Comparison of ENCODE assay signal across 15 mouse cellular contexts in the genomic region with DNA sequence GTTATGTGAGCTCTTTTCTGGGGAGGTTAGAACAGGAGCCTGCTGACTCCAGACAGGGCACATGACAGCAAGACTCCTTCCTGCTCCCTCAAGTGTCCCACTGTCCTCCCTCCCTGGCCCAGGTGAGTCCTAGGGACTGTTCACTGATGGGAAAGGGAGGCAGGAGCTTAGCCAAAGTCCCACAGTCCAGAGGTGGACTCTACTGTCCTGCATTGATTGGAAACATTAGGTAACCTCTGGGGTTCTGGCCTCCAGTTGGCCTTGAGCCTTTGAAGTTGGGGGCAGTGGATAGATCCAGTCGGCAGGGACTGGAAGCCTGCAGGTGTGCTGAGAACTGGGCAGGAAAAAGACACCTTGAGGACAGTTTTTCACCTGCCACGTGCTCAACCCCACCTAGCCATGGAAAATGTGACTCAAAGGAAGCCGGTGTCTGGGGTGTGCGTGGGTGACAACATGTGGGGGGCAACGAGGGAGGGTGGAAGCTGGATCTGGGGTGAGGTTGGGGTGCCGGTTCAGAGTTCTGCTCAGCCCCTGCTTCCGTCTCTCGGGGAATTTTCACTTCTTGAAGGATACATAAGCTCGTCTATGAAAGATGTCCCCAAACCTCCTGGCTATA. TPM values are rescaled to one million over a fixed set of nuclear protein-coding genes. Genes with fewer than 3 reads are reported as not detected.
A peak's percentile ranks its signal among the peaks of the same experiment; 100 is the strongest.
DNase-seq lines count a peak whose midpoint lies in the region; ATAC-seq lines count a peak whose summit lies in the region.
"Had no signal": no experiment of that assay in that cellular context is flagged by ENCODE, and none has a peak within 500 bp of the region (broad histone marks: within the 10 kb centered on the region; RNA-seq: fewer than 3 reads in every experiment).

No protein-coding gene starts in this region.

- WGBS in hindbrain, embryonic 13.5 days = 80% methylated on average over 9 of the region's 9 CpGs
- 79% methylated on average over 9 of the region's 9 CpGs for WGBS in hindbrain, embryonic 12.5 days
- WGBS in neural tube, embryonic 15.5 days = 79% methylated on average over 9 of the region's 9 CpGs

- H3K4me3 ChIP-seq in hindbrain, embryonic 13.5 days = no peak overlapping the region
- no peak overlapping the region for H3K4me3 ChIP-seq in hindbrain, embryonic 12.5 days
- no peak overlapping the region for H3K4me3 ChIP-seq in neural tube, embryonic 15.5 days (replicated peaks)
- H3K4me3 ChIP-seq: embryonic facial prominence, embryonic 13.5 days; heart, embryonic 13.5 days; limb, embryonic 15.5 days; neural tube, embryonic 12.5 days had no signal

- peak; percentile 13 for DNase-seq in urinary bladder, adult 2 months (ENCODE audit: low spot score)
- DNase-seq in urinary bladder, postnatal 14 days (ENCODE audit: low spot score) = no peak
- no peak for DNase-seq in heart, postnatal 14 days
- DNase-seq in gastrocnemius, postnatal 14 days = no peak
- DNase-seq in right cerebral cortex, postnatal 14 days = no peak
- DNase-seq: adrenal gland, adult 8-10 months; kidney, adult 2 months had no signal

- no peak for ATAC-seq in hindbrain, embryonic 13.5 days (ENCODE audit: low FRiP score)
- no peak for ATAC-seq in hindbrain, embryonic 12.5 days (ENCODE audit: low FRiP score)
- no peak for ATAC-seq in neural tube, embryonic 15.5 days (ENCODE audit: low FRiP score)
- ATAC-seq: forebrain, embryonic 14.5 days had no signal

- no peaks in the 10 kb centered on the region for H3K27me3 ChIP-seq in hindbrain, embryonic 13.5 days
- H3K27me3 ChIP-seq in hindbrain, embryonic 12.5 days = peaks cover 3% of the 10 kb centered on the region; the same call in 1 of the 2 replicates
- no peaks in the 10 kb centered on the region for H3K27me3 ChIP-seq in neural tube, embryonic 15.5 days (replicated peaks)
- H3K27me3 ChIP-seq: embryonic facial prominence, embryonic 13.5 days; limb, embryonic 15.5 days; neural tube, embryonic 12.5 days had no signal

- 0 out of 2 replicates have a peak overlapping the region, but pooled peaks have one; percentile 10 for H3K27ac ChIP-seq in hindbrain, embryonic 13.5 days
- no peak overlapping the region for H3K27ac ChIP-seq in hindbrain, embryonic 12.5 days
- H3K27ac ChIP-seq in neural tube, embryonic 15.5 days (replicated peaks) = peak overlapping the region; percentile 74
- H3K27ac ChIP-seq: embryonic facial prominence, embryonic 13.5 days; heart, embryonic 13.5 days; limb, embryonic 15.5 days; neural tube, embryonic 12.5 days had no signal

- no peaks in the 10 kb centered on the region for H3K36me3 ChIP-seq in hindbrain, embryonic 13.5 days
- H3K36me3 ChIP-seq in hindbrain, embryonic 12.5 days = no peaks in the 10 kb centered on the region
- no peaks in the 10 kb centered on the region for H3K36me3 ChIP-seq in neural tube, embryonic 15.5 days
- H3K36me3 ChIP-seq: embryonic facial prominence, embryonic 13.5 days; heart, embryonic 13.5 days; limb, embryonic 15.5 days; neural tube, embryonic 12.5 days had no signal

- peaks cover 20% of the 10 kb centered on the region; the same call in 1 of the 2 replicates for H3K4me1 ChIP-seq in hindbrain, embryonic 13.5 days (replicated peaks)
- peaks cover 5% of the 10 kb centered on the region; the same call in 1 of the 2 replicates for H3K4me1 ChIP-seq in hindbrain, embryonic 12.5 days
- no peaks in the 10 kb centered on the region for H3K4me1 ChIP-seq in neural tube, embryonic 15.5 days

- no peak overlapping the region for H3K4me2 ChIP-seq in hindbrain, embryonic 13.5 days
- H3K4me2 ChIP-seq in hindbrain, embryonic 12.5 days (replicated peaks) = no peak overlapping the region
- H3K4me2 ChIP-seq in neural tube, embryonic 15.5 days = no peak overlapping the region
- H3K4me2 ChIP-seq: embryonic facial prominence, embryonic 13.5 days; heart, embryonic 13.5 days; limb, embryonic 15.5 days; neural tube, embryonic 12.5 days had no signal

- intact Hi-C loops in heart, postnatal 14 days (cut with DNase I) = no loop called here
- intact Hi-C loops in gastrocnemius, postnatal 14 days (cut with DNase I; ENCODE audit: low total_unique reads) = no loop called here

- H3K9ac ChIP-seq in hindbrain, embryonic 13.5 days = no peak overlapping the region
- H3K9ac ChIP-seq in hindbrain, embryonic 12.5 days = no peak overlapping the region
- H3K9ac ChIP-seq in neural tube, embryonic 15.5 days (replicated peaks) = no peak overlapping the region
- H3K9ac ChIP-seq: embryonic facial prominence, embryonic 13.5 days; heart, embryonic 13.5 days; limb, embryonic 15.5 days; neural tube, embryonic 12.5 days had no signal

- H3K9me3 ChIP-seq in hindbrain, embryonic 13.5 days = no peaks in the 10 kb centered on the region
- no peaks in the 10 kb centered on the region for H3K9me3 ChIP-seq in hindbrain, embryonic 12.5 days (replicated peaks)
- H3K9me3 ChIP-seq in neural tube, embryonic 15.5 days (replicated peaks) = no peaks in the 10 kb centered on the region
- H3K9me3 ChIP-seq: limb, embryonic 15.5 days; neural tube, embryonic 12.5 days had no signal

RNA-seq across cellular contexts. Expression of a gene that starts 42.4 kb away (rescaled TPM):
- 329 and 334 TPM in 2 replicates for polyA plus RNA-seq in hindbrain, embryonic 13.5 days (2015; fragmentation: Nextera tagmentation; extraction: Ambion mirVana)
- 277 and 292 TPM in 2 replicates for polyA plus RNA-seq in hindbrain, embryonic 12.5 days (2016; fragmentation: Nextera tagmentation; extraction: Ambion mirVana)
- polyA plus RNA-seq in urinary bladder, adult 2 months (2012; rRNA removed) = 979 and 1,127 TPM in 2 replicates
- polyA plus RNA-seq in neural tube, embryonic 15.5 days (2015; fragmentation: Nextera tagmentation; extraction: Ambion mirVana) = 281 and 320 TPM in 2 replicates
- total RNA-seq in heart, postnatal 14 days (2021) = 100 to 1,000 TPM; 257 to 279 TPM
- total RNA-seq in gastrocnemius, postnatal 14 days (2021) = 100 to 1,000 TPM; 298 to 342 TPM

RNA-seq across cellular contexts. Expression of a gene that starts 47.7 kb away (rescaled TPM):
- polyA plus RNA-seq in hindbrain, embryonic 13.5 days (2015; fragmentation: Nextera tagmentation; extraction: Ambion mirVana) = 234 and 269 TPM in 2 replicates
- polyA plus RNA-seq in hindbrain, embryonic 12.5 days (2016; fragmentation: Nextera tagmentation; extraction: Ambion mirVana) = 372 and 426 TPM in 2 replicates
- polyA plus RNA-seq in urinary bladder, adult 2 months (2012; rRNA removed) = 272 and 386 TPM in 2 replicates
- 227 TPM in 2 replicates for polyA plus RNA-seq in neural tube, embryonic 15.5 days (2015; fragmentation: Nextera tagmentation; extraction: Ambion mirVana)
- total RNA-seq in heart, postnatal 14 days (2021) = 10 to 100 TPM; 85.4 to 93.7 TPM
- total RNA-seq in gastrocnemius, postnatal 14 days (2021) = 10 to 100 TPM; 28.4 to 28.7 TPM
